Mouse (Mus musculus): ENCODE data around the gene Atg7.

The Atg7 gene

GRCm38 (mm10) chr6:114809431-114809811 is 166.5 kb downstream of the Atg7 start:
- in situ Hi-C loops (cut with MboI; ENCODE audit: low sequenced_read_pairs), result no loop called here

DNA sequence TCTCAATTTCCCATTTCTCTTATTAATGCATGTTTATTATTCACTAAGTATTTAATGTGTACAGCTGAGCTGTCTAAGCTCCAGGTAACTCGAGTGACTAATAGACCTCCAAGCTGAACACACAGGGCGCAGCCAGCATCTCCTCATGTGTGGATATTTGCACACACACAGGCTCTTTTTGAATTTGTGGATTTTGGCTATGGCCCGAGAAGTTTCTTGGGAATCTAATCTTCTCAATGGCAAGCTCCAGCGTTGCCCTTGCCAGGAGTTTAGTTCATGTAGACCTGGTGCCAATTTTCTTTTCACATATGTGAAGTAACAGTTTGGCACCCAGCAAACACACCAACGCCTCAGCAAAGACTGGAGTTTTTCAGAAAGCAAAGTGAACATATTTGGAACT is 169.4 kb downstream of the Atg7 start:
- in situ Hi-C loops (cut with MboI; ENCODE audit: low sequenced_read_pairs), result no loop called here

GRCm38 (mm10) chr6:114812779-114813178 is 169.9 kb downstream of the Atg7 start:
- in situ Hi-C loops (cut with MboI; ENCODE audit: low sequenced_read_pairs), result no loop called here

GRCm38 (mm10) chr6:114814199-114814881 is 171.4 kb downstream of the Atg7 start:
- in situ Hi-C loops (cut with MboI; ENCODE audit: low sequenced_read_pairs), result no loop called here

- in situ Hi-C loops (cut with MboI; ENCODE audit: low sequenced_read_pairs), result no loop called here
Observed at GRCm38 (mm10) chr6:114814882-114815650, 172.2 kb downstream of the Atg7 start.

DNA sequence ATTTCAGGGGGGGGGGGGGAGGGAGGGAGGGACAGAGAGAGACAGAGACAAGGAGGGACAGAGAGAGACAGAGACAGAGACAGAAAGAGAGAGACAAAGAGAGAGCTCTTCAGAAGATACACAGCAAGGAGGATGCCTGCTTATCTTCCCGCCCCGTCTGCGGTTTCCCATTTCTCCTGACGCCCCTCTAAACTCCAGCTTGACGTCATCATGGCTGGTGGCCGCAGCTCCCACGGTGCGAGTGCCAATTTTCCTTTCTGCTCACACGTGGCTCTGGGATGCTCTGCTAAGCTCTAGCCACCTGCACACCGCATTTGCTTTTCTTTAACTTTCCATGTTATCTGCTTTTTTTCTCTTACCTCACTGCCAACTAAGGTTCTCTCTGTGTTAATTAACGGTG is 175.1 kb downstream of the Atg7 start:
- in situ Hi-C loops (cut with MboI; ENCODE audit: low sequenced_read_pairs), result no loop called here

- in situ Hi-C loops (cut with MboI; ENCODE audit: low sequenced_read_pairs), result no loop called here
Observed at GRCm38 (mm10) chr6:114818471-114818870, 175.6 kb downstream of the Atg7 start.

GRCm38 (mm10) chr6:114819971-114820481 is 177.1 kb downstream of the Atg7 start:
- in situ Hi-C loops (cut with MboI; ENCODE audit: low sequenced_read_pairs), result no loop called here

DNA sequence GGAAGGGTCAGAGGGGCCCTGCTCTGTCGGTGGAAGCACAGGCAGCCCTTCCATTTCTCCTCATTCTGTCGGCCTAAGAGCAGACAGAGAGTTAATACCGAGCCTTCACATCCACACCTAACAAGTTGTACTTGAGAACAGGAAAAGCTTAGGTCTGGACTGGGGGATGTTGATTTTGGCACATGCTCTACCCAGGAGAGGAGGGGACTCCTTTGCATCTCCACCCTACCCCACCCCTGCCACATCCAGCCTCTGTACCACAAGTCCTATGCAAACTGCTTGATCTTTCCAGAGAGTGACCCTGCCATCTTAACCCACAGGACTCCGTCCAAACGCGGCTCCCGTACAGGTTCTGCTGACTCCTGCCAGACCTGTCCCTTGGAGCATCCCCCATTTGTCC is 178.7 kb downstream of the Atg7 start:
- in situ Hi-C loops (cut with MboI; ENCODE audit: low sequenced_read_pairs), result no loop called here

- in situ Hi-C loops (cut with MboI; ENCODE audit: low sequenced_read_pairs), result no loop called here
Observed at GRCm38 (mm10) chr6:114826889-114827288, 184.0 kb downstream of the Atg7 start.

DNA sequence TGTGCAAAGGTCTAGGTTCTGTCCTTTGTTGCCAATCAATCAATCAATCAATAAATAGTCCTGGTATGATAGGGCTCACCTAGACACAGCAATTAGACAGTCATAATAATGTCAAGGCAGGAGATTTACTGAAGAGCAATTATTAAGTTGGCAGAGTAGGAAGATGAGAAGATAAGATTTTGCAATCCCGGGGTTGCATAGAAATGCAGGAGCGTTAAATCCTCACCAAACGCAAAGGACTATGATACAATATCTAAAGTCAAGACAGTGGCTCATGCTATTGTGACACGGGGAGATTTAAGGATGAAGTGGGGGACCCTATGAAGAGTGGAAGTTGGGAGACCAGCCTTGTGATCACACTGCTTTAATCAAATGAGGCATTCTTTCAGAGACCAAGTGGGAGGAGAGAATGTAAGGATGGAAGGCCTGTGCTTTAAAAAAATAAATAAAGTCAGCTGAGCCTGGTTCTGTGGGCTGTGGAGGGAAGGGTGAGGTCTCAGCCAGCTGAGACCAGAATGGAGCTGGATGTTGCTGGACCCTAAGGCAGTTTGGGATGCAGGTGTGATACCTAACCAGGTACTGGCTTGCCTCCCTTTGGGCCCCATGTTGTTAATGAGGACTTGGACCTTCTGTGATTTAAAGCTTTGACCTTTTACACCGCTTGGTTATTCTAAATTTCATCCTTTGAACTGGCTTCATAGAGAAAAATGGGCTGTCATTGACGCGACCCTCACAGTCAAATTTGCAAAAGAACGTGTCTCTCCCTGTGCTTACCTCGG is 187.0 kb downstream of the Atg7 start:
- in situ Hi-C loops (cut with MboI; ENCODE audit: low sequenced_read_pairs), result no loop called here

- in situ Hi-C loops (cut with MboI; ENCODE audit: low sequenced_read_pairs), result no loop called here
Observed at GRCm38 (mm10) chr6:114831807-114832206, 188.9 kb downstream of the Atg7 start.

DNA sequence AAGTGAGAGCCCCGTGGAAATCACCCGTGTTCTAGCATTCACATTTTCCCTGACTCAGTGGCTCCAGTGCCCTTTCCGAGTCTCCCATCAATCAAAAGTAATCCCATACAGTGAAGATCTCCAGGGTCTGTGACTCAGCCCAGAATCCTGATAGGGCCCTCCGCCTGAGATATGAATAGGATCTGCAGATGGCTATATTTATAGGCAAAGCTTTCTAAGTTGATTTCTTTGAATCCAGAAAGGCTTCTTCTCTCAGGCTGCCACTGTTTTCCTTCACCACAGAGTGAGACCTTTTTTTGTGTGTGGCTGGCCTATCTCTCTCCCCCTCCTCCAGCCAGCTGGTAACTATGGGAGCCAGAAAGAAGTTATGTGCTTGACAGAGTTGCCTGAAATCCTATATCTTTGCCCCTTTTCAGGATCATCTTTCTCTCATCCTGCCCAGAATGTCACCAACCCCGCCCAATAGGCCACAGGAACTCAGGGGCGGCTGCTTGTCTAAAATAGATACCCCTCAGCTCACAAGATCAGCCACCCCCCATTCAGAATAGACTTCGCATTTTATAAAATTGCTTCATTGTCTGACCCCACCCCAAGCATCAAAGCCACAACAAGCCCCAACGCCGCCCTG is 190.3 kb downstream of the Atg7 start:
- in situ Hi-C loops (cut with MboI; ENCODE audit: low sequenced_read_pairs), result no loop called here

DNA sequence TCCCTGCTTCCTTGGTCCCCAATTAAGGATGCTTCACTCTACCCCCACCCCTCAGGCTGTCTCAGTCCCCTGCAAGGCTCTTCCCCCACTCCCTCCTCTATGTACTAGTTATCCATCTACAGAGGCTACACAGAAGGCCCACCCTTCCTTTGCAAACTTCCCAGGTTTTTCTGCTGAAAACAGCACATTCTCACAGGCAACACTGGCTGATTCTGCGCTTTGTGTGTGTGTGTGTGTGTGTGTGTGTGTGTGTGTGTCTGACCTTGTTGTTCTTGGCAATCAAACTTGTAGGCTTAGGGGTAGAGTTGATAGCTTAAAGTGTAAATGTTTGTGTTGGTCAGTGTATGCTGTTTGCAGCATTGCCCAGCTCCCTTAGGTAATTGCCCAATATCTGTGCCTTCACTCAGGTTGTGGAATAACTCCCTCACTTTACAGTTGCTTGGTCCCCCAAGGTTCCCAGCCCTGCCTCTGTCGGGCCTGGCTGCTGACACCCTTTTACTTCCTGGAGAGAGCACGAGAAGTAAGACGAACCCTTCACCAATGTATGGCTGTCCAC is 191.0 kb downstream of the Atg7 start:
- in situ Hi-C loops (cut with MboI; ENCODE audit: low sequenced_read_pairs), result no loop called here

DNA sequence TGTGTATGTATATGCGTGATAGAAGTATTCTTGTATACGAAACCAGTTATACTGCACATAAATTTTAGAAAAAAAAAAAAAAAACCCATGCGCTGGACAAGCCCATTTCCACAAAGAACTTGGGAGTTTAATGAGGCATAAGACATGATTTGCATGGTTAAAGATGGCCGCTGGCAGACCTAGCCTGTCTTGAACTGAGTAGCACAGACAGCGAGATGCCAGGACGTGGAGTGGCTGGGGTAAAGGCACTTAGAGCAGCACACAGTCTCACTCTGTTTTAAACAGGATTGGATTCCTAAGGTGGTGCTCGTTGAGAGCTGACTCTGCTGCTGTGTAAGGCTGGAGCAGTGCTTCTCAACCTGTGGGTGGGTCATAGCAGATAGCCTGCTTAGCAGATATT is 192.4 kb downstream of the Atg7 start:
- in situ Hi-C loops (cut with MboI; ENCODE audit: low sequenced_read_pairs), result no loop called here

- in situ Hi-C loops (cut with MboI; ENCODE audit: low sequenced_read_pairs), result no loop called here
Observed at GRCm38 (mm10) chr6:114835752-114836151, 192.9 kb downstream of the Atg7 start.

DNA sequence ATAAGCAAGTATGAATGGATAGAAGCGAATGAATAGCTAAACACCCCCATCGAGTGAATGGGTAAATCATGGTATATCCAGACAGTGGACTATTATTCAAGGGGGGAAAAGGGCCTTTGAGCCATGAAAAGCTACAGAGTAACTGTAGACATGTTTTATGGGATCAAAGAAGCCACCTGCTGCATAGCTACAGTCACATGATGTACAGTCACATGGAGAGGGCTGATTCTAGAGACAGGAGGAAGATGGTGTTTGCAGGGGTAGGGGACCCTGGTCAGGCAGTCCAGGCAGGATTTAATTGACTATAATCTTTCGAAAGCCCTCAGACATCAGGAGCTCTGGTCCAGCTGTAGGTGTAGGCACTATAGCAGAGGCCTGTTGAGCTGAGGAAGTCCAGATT is 193.5 kb downstream of the Atg7 start:
- in situ Hi-C loops (cut with MboI; ENCODE audit: low sequenced_read_pairs), result no loop called here

GRCm38 (mm10) chr6:114838872-114839271 is 196.0 kb downstream of the Atg7 start:
- in situ Hi-C loops (cut with MboI; ENCODE audit: low sequenced_read_pairs), result no loop called here

- in situ Hi-C loops (cut with MboI; ENCODE audit: low sequenced_read_pairs), result no loop called here
Observed at GRCm38 (mm10) chr6:114840012-114840411, 197.1 kb downstream of the Atg7 start.

GRCm38 (mm10) chr6:114842131-114842530 is 199.2 kb downstream of the Atg7 start:
- in situ Hi-C loops (cut with MboI; ENCODE audit: low sequenced_read_pairs), result no loop called here

GRCm38 (mm10) chr6:114842863-114843262 is 200.0 kb downstream of the Atg7 start:
- in situ Hi-C loops (cut with MboI; ENCODE audit: low sequenced_read_pairs), result no loop called here

All from CH12F3 (cell line).